Mouse (Mus musculus) cerebellum, postnatal 4 days (tissue): ENCODE data around the gene Adam25.
"Not testable (repeated sequence)": the region's sequence is repeated elsewhere in the genome, so short reads cannot be mapped to it uniquely, and the experiment has no call there.

Experiments
- DNase-seq, 2 experiments: peaks; one replicate each; pipeline ENCODE4 v3.0.0; 2022; ENCODE audit warnings: low spot score in 2 of 2, mixed read lengths in 1 of 2

Adam25 gene

DNA sequence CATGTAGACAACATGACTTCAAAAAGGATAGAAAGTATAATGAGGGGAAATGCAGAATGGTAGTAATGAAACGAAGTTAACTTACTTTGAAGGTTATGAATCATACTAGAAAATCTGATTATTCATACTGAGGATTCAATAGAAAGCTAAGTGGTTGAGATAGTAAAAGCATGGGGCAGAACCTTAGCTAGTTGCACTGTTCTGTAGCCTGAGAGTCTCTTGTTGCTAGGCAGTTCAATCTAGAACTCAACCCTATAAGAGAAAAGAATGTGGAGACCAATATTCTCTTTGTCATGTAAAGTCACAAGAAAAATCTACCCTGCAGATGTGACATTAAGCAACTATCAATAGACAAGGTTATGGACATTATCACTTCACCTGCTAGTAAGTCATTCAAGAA, at the start of gene Adam25:
TSS of gene Adam25 (plus strand) at position 301 of the 400 bp plus-strand sequence.
- not testable (repeated sequence) for DNase-seq

DNA sequence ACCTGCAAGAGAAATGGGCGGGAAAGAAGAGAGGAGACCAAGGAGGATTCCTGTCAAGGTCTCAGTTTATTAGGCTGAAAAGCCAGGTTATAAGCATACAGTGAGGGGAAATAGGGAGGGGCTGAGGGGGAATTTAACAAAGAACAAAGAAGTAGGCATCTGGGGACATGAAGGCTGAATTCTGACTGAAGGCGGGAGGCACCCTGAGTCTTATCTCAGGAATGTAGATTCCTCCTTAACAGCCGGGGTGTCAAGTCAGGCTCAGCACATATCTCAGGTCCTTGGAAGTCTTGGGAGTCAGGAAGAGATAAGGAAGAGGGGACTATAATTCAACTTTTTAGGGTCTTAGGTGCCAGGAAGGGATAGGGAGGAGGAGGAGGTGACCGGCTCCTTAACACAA, 36.6 kb upstream of the Adam25 start:
- DNase-seq, result not testable (repeated sequence)

DNA sequence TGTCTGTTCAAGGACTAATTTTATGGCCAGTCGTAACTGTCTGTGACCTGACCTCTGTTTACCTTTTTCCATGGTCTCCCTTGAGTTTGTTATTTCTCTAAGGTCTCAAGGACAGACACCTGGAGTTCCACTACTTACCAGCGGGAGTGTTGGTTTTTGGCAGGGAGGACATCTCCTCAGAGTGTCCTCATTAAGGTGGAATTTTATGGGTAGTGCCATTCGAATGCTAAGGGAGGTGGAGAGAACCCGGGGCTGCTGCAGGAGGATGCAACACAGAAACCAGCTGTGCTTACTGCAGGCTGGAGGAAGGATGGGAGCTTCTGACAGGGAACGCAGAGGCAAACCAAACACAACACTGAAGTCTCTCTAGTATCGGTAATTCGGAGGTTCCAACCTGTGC, 36.0 kb upstream of the Adam25 start:
- no peak for DNase-seq

DNA sequence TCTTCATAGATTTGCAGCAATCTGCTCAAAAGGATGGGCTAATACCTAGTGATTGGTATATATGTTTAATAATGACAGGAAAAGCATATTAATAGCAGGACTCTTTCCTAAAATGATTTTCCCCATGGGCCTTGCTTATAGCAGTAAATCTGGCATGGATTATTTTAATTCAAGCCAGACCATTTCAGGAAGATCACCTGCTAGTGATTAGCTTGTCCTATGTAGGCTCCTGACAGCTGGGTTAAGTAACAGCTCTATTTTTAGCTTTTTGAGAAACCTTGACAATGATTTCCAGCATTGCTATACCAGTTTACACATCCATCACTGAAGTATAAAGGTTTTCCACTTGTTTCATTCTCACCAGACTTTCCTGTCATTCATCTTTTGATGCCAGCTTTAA, 31.3 kb downstream of the Adam25 start:
- no peak for DNase-seq

DNA sequence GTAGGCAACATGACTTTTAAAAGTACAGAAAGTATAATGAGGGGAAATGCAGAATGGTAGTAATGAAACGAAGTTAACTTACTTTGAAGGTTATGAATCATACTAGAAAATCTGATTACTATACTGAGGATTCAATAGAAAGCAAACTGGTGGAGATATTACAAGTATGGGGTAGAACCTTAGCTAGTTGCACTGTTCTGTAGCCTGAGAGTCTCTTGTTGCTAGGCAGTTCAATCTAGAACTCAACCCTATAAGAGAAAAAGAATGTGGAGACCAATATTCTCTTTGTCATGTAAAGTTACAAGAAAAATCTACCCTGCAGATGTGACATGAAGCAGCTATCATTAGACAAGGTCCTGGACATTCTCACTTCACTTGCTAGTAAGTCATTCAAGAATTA, 41.0 kb downstream of the Adam25 start, which contains the start of gene Adam20:
TSS of gene Adam20 (plus strand) at position 301 of the 400 bp plus-strand sequence.
- not testable (repeated sequence) for DNase-seq

DNA sequence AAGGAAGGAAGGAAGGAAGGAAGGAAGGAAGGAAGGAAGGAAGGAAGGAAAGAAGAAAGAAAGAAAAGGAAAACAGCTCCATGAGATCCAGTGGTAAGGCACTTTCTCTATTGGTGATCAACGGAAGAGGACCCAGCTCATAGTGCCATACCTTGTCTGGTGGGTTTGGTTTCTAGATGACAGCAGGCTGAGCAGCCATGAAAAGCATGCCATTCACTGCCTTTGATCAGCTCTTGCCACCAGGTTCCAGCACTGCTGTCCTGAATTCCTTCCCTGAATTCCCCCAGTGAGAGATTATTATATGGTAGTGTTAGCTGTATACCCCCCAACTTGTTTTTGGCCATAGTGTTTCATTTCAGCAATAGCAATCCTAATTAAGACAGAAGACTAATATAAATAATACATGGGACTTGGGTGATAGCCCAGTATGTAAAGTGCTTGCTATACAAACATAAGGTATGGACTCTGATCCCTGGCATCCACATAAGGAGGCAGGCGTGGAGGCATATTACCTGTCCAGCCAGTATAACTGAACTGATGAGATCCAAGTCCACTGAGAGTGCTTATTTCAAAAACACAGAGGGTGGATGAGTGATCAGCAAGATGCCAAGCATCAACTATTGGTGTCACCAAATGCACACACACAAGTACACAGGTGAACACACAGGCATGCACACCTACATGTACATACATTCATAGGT, 51.5 kb downstream of the Adam25 start:
- DNase-seq, result no peak
